Mouse (Mus musculus) lung, embryonic 15.5 days (tissue): Measurements from ENCODE around the gene Mgrn1. TPM values are rescaled to one million over a fixed set of nuclear protein-coding genes. Genes with fewer than 3 reads are reported as not detected.

Experiments
- ATAC-seq: fragments of 200-750 bp; cut with Nextera tagmentation; 2 replicates; pipeline ENCODE4 v1.8.0; 2017; ENCODE audit warnings: moderate number of reproducible peaks, borderline replicate concordance; ENCODE audit not compliant: low FRiP score, low TSS enrichment; ENCODE audit errors: extremely low read depth
- H3K27ac ChIP-seq: fragments of 300-500 bp; sonication (generic); 2 replicates; pipeline ENCODE4 v1.5.1; 2015; ENCODE audit warnings: moderate library complexity, mild to moderate bottlenecking, inconsistent platforms
- H3K27me3 ChIP-seq: fragments of 300-500 bp; sonication (generic); 2 replicates; pipeline ENCODE4 v1.6.1; 2015; ENCODE audit warnings: inconsistent platforms
- H3K36me3 ChIP-seq: fragments of 300-500 bp; sonication (generic); 2 replicates; pipeline ENCODE4 v1.6.1; 2015; ENCODE audit warnings: inconsistent platforms
- H3K4me1 ChIP-seq: fragments of 300-500 bp; sonication (generic); 2 replicates; pipeline ENCODE4 v1.6.1; 2015; ENCODE audit warnings: inconsistent platforms
- H3K4me2 ChIP-seq: fragments of 300-500 bp; sonication (generic); 2 replicates; pipeline ENCODE4 v1.6.1; 2015; ENCODE audit warnings: inconsistent platforms, mild to moderate bottlenecking, moderate library complexity
- H3K4me3 ChIP-seq: fragments of 300-500 bp; sonication (generic); 2 replicates; pipeline ENCODE4 v1.5.1; 2015; ENCODE audit warnings: mild to moderate bottlenecking, inconsistent platforms
- H3K9ac ChIP-seq: fragments of 300-500 bp; sonication (generic); 2 replicates; pipeline ENCODE4 v1.6.1; 2015; ENCODE audit warnings: inconsistent platforms
- H3K9me3 ChIP-seq: fragments of 300-500 bp; sonication (generic); 2 replicates; pipeline ENCODE4 v1.6.1; 2016; ENCODE audit warnings: inconsistent platforms
- whole genome bisulfite sequencing: fragments of 180-500 bp; shearing (Covaris S2); methylation state at CpG from one replicate; pipeline ENCODE4 v1.1.7; 2015; 5-methylcytosine and 5-hydroxymethylcytosine counted together
- polyA plus RNA-seq: library from polyadenylated mRNA; unstranded; fragments of >200 nt; fragmentation: Nextera tagmentation; extraction: Ambion mirVana; gene quantifications from 2 replicates; pipeline ENCODE4 v1.2.1, GENCODE M21; 2015

Gene Mgrn1
- polyA plus RNA-seq, result 88.1 and 93.0 TPM in 2 replicates

DNA sequence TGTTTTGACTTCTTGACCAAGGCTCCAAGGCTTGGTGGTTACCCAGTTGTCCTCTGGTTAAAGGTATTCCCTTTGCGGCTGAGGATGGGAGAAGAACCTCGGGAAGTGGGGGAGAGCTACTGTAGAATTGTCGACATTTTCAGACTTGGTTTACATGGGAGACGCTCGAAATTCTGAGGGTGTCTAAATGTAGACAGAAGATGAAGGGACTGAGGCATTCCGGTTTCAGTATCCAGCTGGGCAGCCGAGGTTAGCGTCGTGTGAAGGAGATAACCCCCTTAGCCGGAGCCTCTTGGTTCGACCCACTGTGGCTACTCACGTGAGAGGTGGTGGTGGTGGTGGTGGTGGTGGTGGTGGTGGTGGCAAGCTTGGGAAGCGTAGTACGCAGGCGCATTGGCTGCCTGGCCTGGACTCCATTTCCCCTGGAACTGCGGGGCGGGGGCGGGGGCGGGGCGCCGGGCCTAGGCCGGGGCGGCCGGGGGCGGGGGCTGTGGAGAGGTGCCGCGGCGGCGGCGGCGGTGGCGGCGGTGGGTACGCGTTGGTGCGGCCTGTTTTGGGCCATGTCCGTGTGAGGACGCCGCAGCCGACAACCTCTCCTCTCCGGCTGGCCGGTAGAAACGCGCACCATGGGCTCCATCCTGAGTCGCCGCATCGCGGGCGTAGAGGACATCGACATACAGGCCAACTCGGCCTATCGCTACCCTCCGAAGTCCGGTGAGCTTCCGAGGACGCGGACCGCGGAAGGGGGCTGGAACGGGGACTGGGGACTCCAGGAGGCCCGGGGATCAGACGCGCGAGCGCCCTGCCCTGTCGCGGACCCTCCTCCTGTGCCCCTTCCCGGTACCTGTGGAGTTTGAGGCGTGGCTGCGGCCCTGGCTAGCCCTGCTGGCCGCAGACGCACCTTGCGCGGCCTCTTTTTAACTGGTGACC is at the start of gene Mgrn1:
Mgrn1 (plus strand) TSS at position 490 of the 930 bp plus-strand sequence.
- Histone ChIP-seq H3K36me3 (0 out of 2 replicates have a peak, but pooled peaks cover 2% of the 10 kb centered on the region), H3K4me3 (peak within 1 kb of the TSS; percentile 73), H3K9me3 (no peaks in the 10 kb centered on the region), H3K27ac (peak within 1 kb of the TSS; percentile 79), H3K27me3 (no peaks in the 10 kb centered on the region), H3K4me1 (peaks cover 51% of the 10 kb centered on the region), H3K4me2 (peak within 1 kb of the TSS; percentile 71), H3K9ac (peak within 1 kb of the TSS; percentile 87)
- under 1% methylated on average over 66 of the region's 74 CpGs for WGBS
- ATAC-seq, result peak; percentile 89

DNA sequence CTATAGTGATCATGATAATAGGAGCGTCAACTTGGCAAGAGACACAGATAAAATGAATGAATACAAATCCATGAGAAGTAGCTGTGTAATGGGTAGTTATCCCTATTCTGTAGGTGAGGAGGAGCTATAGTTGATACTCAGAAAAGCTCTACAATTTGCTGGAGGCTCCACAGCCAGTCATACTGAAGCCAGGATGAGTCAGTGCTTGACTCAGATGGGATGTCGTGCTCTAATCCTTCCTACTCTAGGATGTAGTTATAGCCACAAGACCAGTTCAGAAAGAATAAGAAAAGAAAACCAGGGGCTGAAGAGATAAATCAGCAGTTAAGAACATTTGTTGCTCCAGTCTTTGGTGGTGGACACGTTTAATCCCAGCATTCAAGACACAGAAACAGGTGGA is 48.4 kb upstream of the Mgrn1 start:
- no peaks in the 10 kb centered on the region for H3K27me3 ChIP-seq
- ATAC-seq, result no peak

DNA sequence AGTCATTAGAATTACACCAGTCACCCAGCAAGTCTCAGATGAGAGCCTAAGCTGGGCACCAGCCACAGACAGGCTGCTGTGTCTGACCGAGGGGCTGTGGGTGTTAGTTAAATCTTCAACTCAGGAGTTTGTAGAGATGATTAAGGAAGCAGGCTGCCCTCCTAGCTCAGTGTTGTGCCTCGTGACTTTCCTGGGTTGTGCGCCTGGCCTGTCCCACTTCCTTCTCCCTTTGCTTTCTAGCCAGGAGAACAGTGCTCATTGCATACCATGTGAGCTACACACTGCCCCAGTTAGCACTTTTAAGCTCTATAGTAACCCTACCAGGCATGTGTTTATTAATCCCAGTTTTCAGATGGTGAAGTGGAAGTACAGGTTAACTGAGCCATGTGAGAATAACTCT is 46.5 kb upstream of the Mgrn1 start:
- no peak overlapping the region for H3K4me3 ChIP-seq
- no peaks in the 10 kb centered on the region for H3K9me3 ChIP-seq
- H3K4me2 ChIP-seq, result no peak overlapping the region
- no peak overlapping the region for H3K9ac ChIP-seq
- H3K27me3 ChIP-seq, result no peaks in the 10 kb centered on the region
- H3K27ac ChIP-seq, result no peak overlapping the region
- WGBS, result 73% methylated on average over 3 of the region's 3 CpGs
- no peaks in the 10 kb centered on the region for H3K36me3 ChIP-seq
- 0 out of 2 replicates have a peak, but pooled peaks cover 3% of the 10 kb centered on the region for H3K4me1 ChIP-seq
- no peak for ATAC-seq

More for the DNA sequence above, 48.4 kb upstream of the Mgrn1 start:
- Histone ChIP-seq H3K9me3 (no peaks in the 10 kb centered on the region), H3K27ac (no peak overlapping the region), H3K4me3 (no peak overlapping the region), H3K9ac (no peak overlapping the region), H3K4me2 (no peak overlapping the region), H3K36me3 (no peaks in the 10 kb centered on the region), H3K4me1 (0 out of 2 replicates have a peak, but pooled peaks cover 8% of the 10 kb centered on the region)
- WGBS, result 80% methylated on average over 3 of the region's 3 CpGs

DNA sequence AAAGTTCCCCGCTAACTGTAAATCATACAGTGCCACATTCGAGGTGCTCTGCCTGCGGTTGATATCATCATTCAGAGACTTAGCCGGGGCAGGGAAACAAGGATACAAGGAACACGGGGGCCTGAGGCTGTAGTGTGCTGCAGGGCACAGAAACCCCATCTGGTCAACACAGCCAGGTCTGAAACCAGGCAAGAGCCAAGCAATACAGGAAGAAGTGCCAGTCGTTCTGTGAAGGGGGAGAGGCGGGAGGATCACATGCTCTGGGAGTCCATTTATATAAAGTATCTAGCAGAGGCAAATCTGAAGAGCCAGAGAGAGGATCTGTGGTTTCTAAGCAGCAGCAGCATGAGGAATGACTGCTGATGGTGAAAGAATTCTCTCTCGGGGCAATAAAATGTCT is 45.8 kb upstream of the Mgrn1 start:
- 72% methylated on average over 8 of the region's 8 CpGs for WGBS
- Histone ChIP-seq H3K27me3 (no peaks in the 10 kb centered on the region), H3K4me2 (no peak overlapping the region), H3K4me3 (no peak overlapping the region), H3K9me3 (no peaks in the 10 kb centered on the region), H3K4me1 (0 out of 2 replicates have a peak, but pooled peaks cover 3% of the 10 kb centered on the region), H3K27ac (no peak overlapping the region), H3K9ac (no peak overlapping the region), H3K36me3 (no peaks in the 10 kb centered on the region)
- no peak for ATAC-seq

DNA sequence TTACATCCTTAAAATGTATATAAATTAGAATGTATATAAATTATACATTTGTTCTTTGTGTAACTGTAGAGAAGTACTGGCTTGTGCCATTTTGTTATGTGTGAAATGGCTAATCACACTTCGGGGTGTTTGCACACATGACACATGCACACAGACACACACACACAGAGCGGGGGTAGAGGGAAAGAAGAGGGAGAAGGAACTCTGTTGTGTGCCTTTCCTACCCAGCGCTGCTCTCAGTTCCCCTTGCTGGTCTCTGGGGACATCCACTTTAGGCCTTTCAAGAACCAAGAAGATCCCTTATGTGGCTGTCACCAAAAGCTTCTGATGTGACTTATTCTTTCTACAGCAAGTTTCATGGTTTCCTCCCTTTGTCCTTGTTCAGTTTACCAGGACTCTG is 39.0 kb upstream of the Mgrn1 start:
- Histone ChIP-seq H3K27me3 (no peaks in the 10 kb centered on the region), H3K4me2 (no peak overlapping the region), H3K4me1 (peaks cover 7% of the 10 kb centered on the region; the same call in 1 of the 2 replicates), H3K27ac (no peak overlapping the region), H3K4me3 (no peak overlapping the region), H3K9me3 (no peaks in the 10 kb centered on the region), H3K36me3 (no peaks in the 10 kb centered on the region), H3K9ac (no peak overlapping the region)
- WGBS, result 84% methylated on average over 3 of the region's 3 CpGs
- no peak for ATAC-seq

DNA sequence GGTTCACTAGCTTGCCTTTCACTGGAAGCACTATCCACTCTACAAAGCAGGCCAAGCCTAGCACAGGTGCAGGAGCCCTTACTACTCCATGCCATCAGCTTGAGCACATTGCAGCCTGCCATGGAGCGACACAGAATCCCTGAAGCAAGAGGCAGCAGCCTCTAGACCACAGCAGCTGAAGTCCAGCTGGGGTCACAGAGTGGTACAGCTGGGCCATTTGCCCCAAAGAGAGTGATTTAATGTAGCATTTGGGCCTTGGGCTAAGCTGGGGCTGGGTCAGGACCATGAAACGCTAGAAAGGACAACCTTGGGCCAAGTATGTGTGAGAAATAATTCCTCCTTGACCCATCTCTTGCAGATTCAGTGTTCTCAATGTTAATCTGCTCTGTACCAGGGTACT is 38.0 kb upstream of the Mgrn1 start:
- Histone ChIP-seq H3K27me3 (no peaks in the 10 kb centered on the region), H3K4me3 (no peak overlapping the region), H3K27ac (no peak overlapping the region), H3K4me2 (no peak overlapping the region), H3K9me3 (no peaks in the 10 kb centered on the region), H3K4me1 (peaks cover 7% of the 10 kb centered on the region; the same call in 1 of the 2 replicates), H3K36me3 (no peaks in the 10 kb centered on the region), H3K9ac (no peak overlapping the region)
- 80% methylated on average over 2 of the region's 2 CpGs for WGBS
- ATAC-seq, result no peak

DNA sequence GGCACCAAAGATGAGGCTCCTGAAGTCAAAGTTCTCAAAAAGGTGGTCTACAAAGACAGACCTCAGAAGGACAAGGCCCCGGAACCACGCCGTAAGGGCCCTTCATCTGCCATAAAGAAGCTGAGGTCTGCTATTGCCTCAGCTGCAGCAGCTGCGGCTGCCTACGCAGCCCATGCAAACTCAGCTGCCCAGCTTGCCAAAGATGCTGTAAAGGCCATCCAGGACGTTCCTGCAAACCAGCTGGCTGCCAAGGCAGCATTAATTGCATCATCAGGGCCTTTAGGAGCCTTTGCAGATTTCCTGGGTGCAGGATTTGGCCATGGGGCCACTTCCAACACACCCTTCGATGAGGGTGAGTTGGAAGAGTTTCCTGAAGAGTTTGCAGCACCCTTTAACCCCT is 35.7 kb upstream of the Mgrn1 start:
- no peak overlapping the region for H3K9ac ChIP-seq
- 60% methylated on average over 7 of the region's 7 CpGs for WGBS
- H3K36me3 ChIP-seq, result no peaks in the 10 kb centered on the region
- H3K4me2 ChIP-seq, result no peak overlapping the region
- no peaks in the 10 kb centered on the region for H3K9me3 ChIP-seq
- H3K4me3 ChIP-seq, result no peak overlapping the region
- no peak for ATAC-seq
- H3K27me3 ChIP-seq, result no peaks in the 10 kb centered on the region
- peaks cover 7% of the 10 kb centered on the region; the same call in 1 of the 2 replicates for H3K4me1 ChIP-seq
- H3K27ac ChIP-seq, result peak overlapping the region; percentile 74

DNA sequence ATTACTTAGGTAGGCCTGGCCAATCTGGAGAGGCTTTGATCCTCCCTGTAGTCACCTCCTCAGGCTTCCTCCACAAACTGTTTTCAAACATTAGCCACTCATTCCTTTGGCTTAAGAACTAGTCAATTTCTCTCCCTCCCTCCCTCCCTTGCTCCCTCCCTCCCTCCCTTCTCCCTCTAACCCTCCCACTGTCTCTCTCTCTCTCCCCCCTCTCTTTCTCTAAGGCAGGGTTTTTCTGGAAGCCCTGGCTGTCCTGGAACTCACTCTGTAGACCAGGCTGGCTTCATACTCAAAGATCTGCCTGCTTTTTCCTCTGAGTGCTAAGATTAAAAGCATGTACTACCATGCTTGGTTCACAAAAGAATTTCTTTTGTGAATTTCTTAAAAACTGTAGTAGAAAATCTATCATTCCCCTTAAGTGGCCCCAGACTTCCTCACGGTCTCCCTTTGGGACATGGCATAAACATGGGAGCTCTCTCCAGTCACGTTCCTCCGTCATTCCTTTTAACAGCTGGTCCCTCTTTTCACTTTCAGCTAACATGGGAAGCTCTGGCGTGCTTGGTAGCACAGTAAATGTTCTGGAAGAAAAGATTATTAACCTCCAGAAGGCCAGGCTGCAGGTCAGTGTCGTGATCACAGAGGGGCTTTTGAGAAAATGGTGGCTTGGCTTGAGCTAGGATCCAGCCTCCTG is 35.0 kb upstream of the Mgrn1 start:
- 33% methylated on average over 5 of the region's 5 CpGs for WGBS
- ATAC-seq, result peak; percentile 73; the same call in 1 of the 2 replicates
- Histone ChIP-seq H3K36me3 (no peaks in the 10 kb centered on the region), H3K27ac (peak overlapping the region; percentile 74), H3K27me3 (no peaks in the 10 kb centered on the region), H3K4me2 (no peak overlapping the region), H3K4me1 (peaks cover 7% of the 10 kb centered on the region; the same call in 1 of the 2 replicates), H3K4me3 (no peak overlapping the region), H3K9me3 (no peaks in the 10 kb centered on the region), H3K9ac (no peak overlapping the region)

DNA sequence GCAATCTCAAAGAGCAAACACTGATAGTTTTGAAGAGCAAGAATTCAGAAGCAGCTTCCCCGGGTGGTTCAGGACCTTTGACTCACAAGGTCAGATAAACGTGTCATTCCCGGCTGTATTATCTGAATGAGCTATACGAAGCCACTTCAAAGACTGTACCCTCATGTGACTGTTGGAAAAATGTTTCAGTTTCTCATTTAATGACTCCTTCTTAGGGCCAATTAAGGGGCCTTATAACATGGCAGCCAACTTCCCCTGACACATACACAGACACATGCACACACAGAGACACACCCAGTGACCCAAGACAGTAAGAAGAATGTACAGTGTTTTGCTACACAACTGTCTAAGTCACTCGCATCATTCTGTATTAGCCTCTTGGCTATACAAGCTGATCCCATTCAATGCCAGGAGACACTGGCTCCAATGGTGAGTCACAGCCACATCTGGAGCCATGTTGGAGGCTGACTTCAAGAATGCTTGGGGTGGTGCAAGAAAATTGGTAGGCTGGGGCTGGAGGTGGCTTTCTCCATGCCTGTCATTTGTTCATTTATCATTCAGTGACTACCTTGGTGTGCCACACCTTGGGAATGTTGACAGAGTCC is 30.9 kb upstream of the Mgrn1 start:
- H3K36me3 ChIP-seq, result no peaks in the 10 kb centered on the region
- no peak overlapping the region for H3K4me2 ChIP-seq
- no peaks in the 10 kb centered on the region for H3K9me3 ChIP-seq
- 22% methylated on average over 5 of the region's 5 CpGs for WGBS
- H3K27ac ChIP-seq, result no peak overlapping the region
- H3K27me3 ChIP-seq, result no peaks in the 10 kb centered on the region
- H3K9ac ChIP-seq, result no peak overlapping the region
- peaks cover 5% of the 10 kb centered on the region; the same call in 1 of the 2 replicates for H3K4me1 ChIP-seq
- H3K4me3 ChIP-seq, result no peak overlapping the region
- ATAC-seq, result no peak

DNA sequence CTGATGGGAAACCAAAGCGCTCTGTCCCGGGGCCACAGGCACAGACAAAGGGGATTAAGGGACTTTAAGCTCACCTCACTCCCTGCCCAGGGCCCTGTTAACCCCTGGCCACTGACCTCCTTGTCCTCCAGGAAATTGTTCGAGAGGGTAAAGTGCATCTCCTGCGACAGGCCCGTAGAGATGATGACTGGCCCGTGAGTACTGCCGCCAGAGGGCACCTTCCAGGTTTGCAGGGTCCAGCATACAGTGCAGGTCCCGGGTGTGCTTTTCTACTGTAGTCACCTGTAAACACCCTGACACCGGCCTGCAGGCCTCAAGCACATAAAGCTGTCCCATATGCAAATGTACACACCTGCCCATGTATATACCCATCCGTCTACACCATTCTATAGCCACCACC is 24.7 kb upstream of the Mgrn1 start:
- H3K27ac ChIP-seq, result no peak overlapping the region
- H3K27me3 ChIP-seq, result no peaks in the 10 kb centered on the region
- no peaks in the 10 kb centered on the region for H3K9me3 ChIP-seq
- H3K4me2 ChIP-seq, result no peak overlapping the region
- no peak overlapping the region for H3K9ac ChIP-seq
- peaks cover 13% of the 10 kb centered on the region; the same call in 1 of the 2 replicates for H3K4me1 ChIP-seq
- no peak for ATAC-seq
- no peak overlapping the region for H3K4me3 ChIP-seq
- WGBS, result 41% methylated on average over 10 of the region's 10 CpGs
- no peaks in the 10 kb centered on the region for H3K36me3 ChIP-seq

DNA sequence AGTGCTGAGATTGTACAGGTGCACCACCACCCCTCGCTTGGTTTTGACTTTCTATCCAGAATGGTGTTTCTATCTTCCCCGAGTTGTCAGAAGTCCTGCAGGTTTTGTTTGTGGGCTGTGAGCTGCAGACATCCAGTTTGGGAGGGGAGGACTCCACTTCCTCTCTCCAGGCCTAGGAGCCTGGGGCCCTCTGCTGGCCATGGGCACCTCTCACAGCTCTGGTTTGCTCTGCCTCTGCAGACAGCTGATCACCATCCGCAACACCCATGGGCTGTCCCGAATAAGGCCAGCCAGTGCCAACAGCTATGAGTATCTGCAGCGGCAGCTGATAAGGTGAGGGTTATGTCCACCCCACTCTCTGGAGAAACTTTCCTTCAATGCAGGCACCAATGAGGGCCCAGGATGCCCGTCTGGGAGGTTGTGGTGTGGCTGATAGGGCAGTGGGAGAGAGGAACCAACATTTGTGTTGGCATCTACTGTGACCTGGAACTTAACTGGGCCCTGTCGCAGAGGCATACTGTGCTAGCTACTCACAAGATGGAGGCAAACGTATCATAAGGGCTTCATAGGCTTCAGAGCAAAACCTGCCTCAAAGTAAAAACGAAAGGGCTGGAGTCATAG is 23.1 kb upstream of the Mgrn1 start:
- Histone ChIP-seq H3K4me3 (no peak overlapping the region), H3K9me3 (no peaks in the 10 kb centered on the region), H3K4me2 (0 out of 2 replicates have a peak overlapping the region, but pooled peaks have one; percentile 16), H3K4me1 (peaks cover 14% of the 10 kb centered on the region; the same call in 1 of the 2 replicates), H3K36me3 (no peaks in the 10 kb centered on the region), H3K27ac (peak overlapping the region; percentile 50; the same call in 1 of the 2 replicates), H3K27me3 (no peaks in the 10 kb centered on the region), H3K9ac (no peak overlapping the region)
- 25% methylated on average over 9 of the region's 9 CpGs for WGBS
- peak; percentile 94 for ATAC-seq
